Mouse (Mus musculus): ENCODE results near the gene Elmo3. TPM values are rescaled to one million over a fixed set of nuclear protein-coding genes. Genes with fewer than 3 reads are reported as not detected.
A peak's percentile ranks its signal among the peaks of the same experiment; 100 is the strongest.

Gene Elmo3
- polyA plus RNA-seq, 1 experiment from 2014 or later, result 2.4 TPM

- Histone ChIP-seq H3K4me1 (replicated peaks; ENCODE audit: control insufficient read depth, insufficient read depth, low read length) (peaks cover 22% of the 10 kb centered on the region), H3K9ac (ENCODE audit: low read length) (no peak overlapping the region), H3K9me3 (ENCODE audit: control insufficient read depth, low read length) (no peaks in the 10 kb centered on the region; the same call in 1 of the 2 replicates), H3K4me2 (ENCODE audit: low read depth, low read length, severe bottlenecking) (no peak overlapping the region), H3K27ac (ENCODE audit: low read depth, low read length) (no peak overlapping the region), H3K36me3 (ENCODE audit: control insufficient read depth, insufficient read depth, low read length) (no peaks in the 10 kb centered on the region), H3K27me3 (ENCODE audit: control insufficient read depth, insufficient read depth, low read length) (peaks cover 91% of the 10 kb centered on the region), H3K4me3 (ENCODE audit: low read depth, low read length) (no peak overlapping the region)
- ATAC-seq (replicated peaks; ENCODE audit: low FRiP score) (no peak), DNase-seq (ENCODE audit: low spot score) (peak; percentile 65)
- 1% methylated on average over 11 of the region's 11 CpGs for WGBS
Observed at GRCm38 (mm10) chr8:105270916-105271186, 34.5 kb upstream of the Elmo3 start.

DNA sequence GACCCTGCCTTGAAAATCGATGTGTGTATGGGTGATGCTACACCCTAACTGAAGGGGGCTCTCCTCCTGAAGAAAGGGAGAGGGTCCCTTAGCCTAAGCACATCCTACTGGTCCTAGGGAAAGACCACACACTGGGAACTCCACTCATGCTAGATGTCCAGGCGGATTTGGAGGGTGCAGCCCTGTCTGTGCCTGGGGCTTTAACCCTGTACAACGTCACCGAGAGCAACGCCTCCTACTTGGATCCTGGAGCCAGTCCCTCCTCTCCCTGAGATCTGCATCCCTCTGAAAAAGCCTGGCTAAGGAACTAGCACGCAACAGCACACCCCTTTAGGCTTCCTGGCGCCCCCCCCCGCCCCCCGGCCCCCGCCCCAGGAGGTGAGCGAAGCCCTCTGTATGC is 30.0 kb upstream of the Elmo3 start:
- 0 out of 2 replicates have a peak overlapping the region, but pooled peaks have one; percentile 7 for H3K4me3 ChIP-seq (ENCODE audit: low read depth, low read length)

GRCm38 (mm10) chr8:105275840-105276239 is 29.6 kb upstream of the Elmo3 start, which contains the start of gene Nol3:
TSS of gene Nol3 (plus strand) at chr8:105276140.
- WGBS, result 4% methylated on average over 10 of the region's 10 CpGs
- no peak within 1 kb of the TSS for H3K27ac ChIP-seq (ENCODE audit: low read depth, low read length)
- DNase-seq (ENCODE audit: low spot score) (no peak), ATAC-seq (replicated peaks; ENCODE audit: low FRiP score) (no peak)
- H3K4me2 ChIP-seq (ENCODE audit: low read depth, low read length, severe bottlenecking), result peak within 1 kb of the TSS; percentile 62
- H3K9ac ChIP-seq (ENCODE audit: low read length), result peak within 1 kb of the TSS; percentile 25; the same call in 1 of the 2 replicates
- H3K4me1 ChIP-seq (replicated peaks; ENCODE audit: control insufficient read depth, insufficient read depth, low read length), result peaks cover 9% of the 10 kb centered on the region; the same call in 1 of the 2 replicates
- H3K36me3 ChIP-seq (ENCODE audit: control insufficient read depth, insufficient read depth, low read length), result no peaks in the 10 kb centered on the region
- H3K4me3 ChIP-seq (ENCODE audit: low read depth, low read length), result peak within 1 kb of the TSS; percentile 33
- H3K27me3 ChIP-seq (ENCODE audit: control insufficient read depth, insufficient read depth, low read length), result peaks cover 87% of the 10 kb centered on the region
- no peaks in the 10 kb centered on the region for H3K9me3 ChIP-seq (ENCODE audit: control insufficient read depth, low read length)

More for the DNA sequence above, 30.0 kb upstream of the Elmo3 start:
- H3K4me1 ChIP-seq (replicated peaks; ENCODE audit: control insufficient read depth, insufficient read depth, low read length), result peaks cover 9% of the 10 kb centered on the region; the same call in 1 of the 2 replicates
- no peak for DNase-seq (ENCODE audit: low spot score)
- H3K27me3 ChIP-seq (ENCODE audit: control insufficient read depth, insufficient read depth, low read length), result peaks cover 90% of the 10 kb centered on the region
- 6% methylated on average over 11 of the region's 11 CpGs for WGBS
- H3K4me2 ChIP-seq (ENCODE audit: low read depth, low read length, severe bottlenecking), result no peak overlapping the region
- no peaks in the 10 kb centered on the region for H3K9me3 ChIP-seq (ENCODE audit: control insufficient read depth, low read length)
- no peaks in the 10 kb centered on the region for H3K36me3 ChIP-seq (ENCODE audit: control insufficient read depth, insufficient read depth, low read length)
- H3K9ac ChIP-seq (ENCODE audit: low read length), result no peak overlapping the region
- no peak overlapping the region for H3K27ac ChIP-seq (ENCODE audit: low read depth, low read length)
- ATAC-seq (replicated peaks; ENCODE audit: low FRiP score), result no peak

DNA sequence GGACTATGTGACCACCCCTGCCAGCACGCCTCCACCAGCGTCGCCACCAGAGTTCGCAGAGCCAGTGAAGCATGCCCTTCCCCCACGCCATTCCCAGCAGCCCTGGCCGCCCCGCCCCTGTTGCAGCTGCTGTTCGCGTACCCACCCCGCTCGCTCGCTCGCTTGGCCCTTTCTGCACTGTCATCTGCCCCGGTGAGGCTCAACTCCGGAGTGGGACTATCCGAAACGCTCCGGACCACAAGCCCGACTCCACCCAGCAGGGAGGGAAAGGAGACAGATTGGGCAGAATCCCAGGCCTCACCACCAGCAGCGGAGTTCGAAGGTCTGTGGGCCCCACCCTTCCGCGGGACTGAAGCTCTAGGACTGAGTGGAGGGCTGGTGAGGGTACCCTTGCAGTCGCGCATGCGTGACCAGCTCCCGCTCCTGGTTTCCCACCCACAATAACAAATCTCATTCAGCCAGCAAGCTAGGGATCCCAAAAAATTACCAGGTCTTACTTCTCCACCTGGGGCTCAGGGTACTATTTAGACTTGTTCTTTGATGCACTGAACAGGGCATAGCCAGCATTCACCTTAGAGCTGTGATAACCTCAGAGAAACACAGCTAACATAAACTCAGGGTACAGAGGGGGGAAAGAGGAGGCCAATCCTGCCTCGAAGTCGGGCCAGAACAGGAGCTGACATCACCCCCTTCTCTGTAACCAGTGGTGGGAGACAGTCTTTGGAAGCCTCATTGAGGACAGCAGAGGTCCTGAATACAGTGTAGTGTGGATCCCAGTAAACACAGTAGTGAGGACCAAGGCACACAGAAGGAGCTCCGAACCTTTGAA is 28.9 kb upstream of the Elmo3 start:
- H3K9ac ChIP-seq (ENCODE audit: low read length), result peak overlapping the region; percentile 25; the same call in 1 of the 2 replicates
- no peak overlapping the region for H3K27ac ChIP-seq (ENCODE audit: low read depth, low read length)
- peaks cover 7% of the 10 kb centered on the region; the same call in 1 of the 2 replicates for H3K4me1 ChIP-seq (replicated peaks; ENCODE audit: control insufficient read depth, insufficient read depth, low read length)
- DNase-seq (ENCODE audit: low spot score) (peak; percentile 82), ATAC-seq (replicated peaks; ENCODE audit: low FRiP score) (peak; percentile 70)
- no peaks in the 10 kb centered on the region for H3K36me3 ChIP-seq (ENCODE audit: control insufficient read depth, insufficient read depth, low read length)
- H3K4me2 ChIP-seq (ENCODE audit: low read depth, low read length, severe bottlenecking), result peak overlapping the region; percentile 62
- WGBS, result 2% methylated on average over 30 of the region's 30 CpGs
- peaks cover 80% of the 10 kb centered on the region for H3K27me3 ChIP-seq (ENCODE audit: control insufficient read depth, insufficient read depth, low read length)
- no peaks in the 10 kb centered on the region for H3K9me3 ChIP-seq (ENCODE audit: control insufficient read depth, low read length)
- peak overlapping the region; percentile 33 for H3K4me3 ChIP-seq (ENCODE audit: low read depth, low read length)

GRCm38 (mm10) chr8:105278911-105279334 is 26.5 kb upstream of the Elmo3 start:
- peak; percentile 66 for DNase-seq (ENCODE audit: low spot score)
- H3K27me3 ChIP-seq (ENCODE audit: control insufficient read depth, insufficient read depth, low read length), result peaks cover 63% of the 10 kb centered on the region
- 0 out of 2 replicates have a peak overlapping the region, but pooled peaks have one; percentile 16 for H3K4me2 ChIP-seq (ENCODE audit: low read depth, low read length, severe bottlenecking)
- 2% methylated on average over 28 of the region's 28 CpGs for WGBS
- no peak overlapping the region for H3K4me3 ChIP-seq (ENCODE audit: low read depth, low read length)
- H3K9me3 ChIP-seq (ENCODE audit: control insufficient read depth, low read length), result no peaks in the 10 kb centered on the region
- no peak overlapping the region for H3K9ac ChIP-seq (ENCODE audit: low read length)
- H3K36me3 ChIP-seq (ENCODE audit: control insufficient read depth, insufficient read depth, low read length), result no peaks in the 10 kb centered on the region
- H3K27ac ChIP-seq (ENCODE audit: low read depth, low read length), result no peak overlapping the region
- peaks cover 7% of the 10 kb centered on the region; the same call in 1 of the 2 replicates for H3K4me1 ChIP-seq (replicated peaks; ENCODE audit: control insufficient read depth, insufficient read depth, low read length)
- ATAC-seq (replicated peaks; ENCODE audit: low FRiP score), result peak; percentile 23; the same call in 1 of the 2 replicates

DNA sequence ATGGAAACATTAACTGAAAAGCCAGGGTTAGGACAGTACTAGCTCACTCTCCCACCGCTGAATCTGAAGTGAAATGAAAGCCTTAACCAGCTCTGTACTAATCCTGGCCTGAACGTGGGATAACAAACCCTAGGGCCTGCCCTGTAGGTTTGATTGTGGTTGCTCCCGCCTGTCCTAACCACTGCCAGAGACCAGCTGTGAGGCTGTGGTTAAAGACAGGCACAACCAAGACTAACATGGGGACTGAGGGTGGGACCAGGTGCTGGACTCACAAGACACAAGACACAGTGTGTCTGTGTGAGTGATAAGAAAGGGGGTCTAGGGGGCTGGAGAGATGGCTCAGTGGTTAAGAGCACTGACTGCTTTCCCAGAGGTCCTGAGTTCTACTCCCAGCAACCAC is 24.8 kb upstream of the Elmo3 start:
- peaks cover 48% of the 10 kb centered on the region for H3K27me3 ChIP-seq (ENCODE audit: control insufficient read depth, insufficient read depth, low read length)
- H3K4me2 ChIP-seq (ENCODE audit: low read depth, low read length, severe bottlenecking), result no peak overlapping the region

GRCm38 (mm10) chr8:105281821-105282220 is 23.6 kb upstream of the Elmo3 start:
- Histone ChIP-seq H3K4me3 (ENCODE audit: low read depth, low read length) (no peak overlapping the region), H3K9me3 (ENCODE audit: control insufficient read depth, low read length) (no peaks in the 10 kb centered on the region), H3K36me3 (ENCODE audit: control insufficient read depth, insufficient read depth, low read length) (no peaks in the 10 kb centered on the region; the same call in 1 of the 2 replicates), H3K4me1 (replicated peaks; ENCODE audit: control insufficient read depth, insufficient read depth, low read length) (0 out of 2 replicates have a peak, but pooled peaks cover 2% of the 10 kb centered on the region), H3K27me3 (ENCODE audit: control insufficient read depth, insufficient read depth, low read length) (peaks cover 36% of the 10 kb centered on the region), H3K9ac (ENCODE audit: low read length) (no peak overlapping the region), H3K4me2 (ENCODE audit: low read depth, low read length, severe bottlenecking) (no peak overlapping the region), H3K27ac (ENCODE audit: low read depth, low read length) (no peak overlapping the region)
- no peak for ATAC-seq (replicated peaks; ENCODE audit: low FRiP score)
- 90% methylated on average over 12 of the region's 12 CpGs for WGBS
- peak; percentile 47 for DNase-seq (ENCODE audit: low spot score)

More for the DNA sequence above, 24.8 kb upstream of the Elmo3 start:
- DNase-seq (ENCODE audit: low spot score) (peak; percentile 49), ATAC-seq (replicated peaks; ENCODE audit: low FRiP score) (no peak)
- no peak overlapping the region for H3K4me3 ChIP-seq (ENCODE audit: low read depth, low read length)
- WGBS, result 71% methylated on average over 3 of the region's 3 CpGs
- no peak overlapping the region for H3K27ac ChIP-seq (ENCODE audit: low read depth, low read length)
- peaks cover 4% of the 10 kb centered on the region; the same call in 1 of the 2 replicates for H3K4me1 ChIP-seq (replicated peaks; ENCODE audit: control insufficient read depth, insufficient read depth, low read length)
- H3K9ac ChIP-seq (ENCODE audit: low read length), result no peak overlapping the region
- no peaks in the 10 kb centered on the region; the same call in 1 of the 2 replicates for H3K36me3 ChIP-seq (ENCODE audit: control insufficient read depth, insufficient read depth, low read length)
- no peaks in the 10 kb centered on the region for H3K9me3 ChIP-seq (ENCODE audit: control insufficient read depth, low read length)

DNA sequence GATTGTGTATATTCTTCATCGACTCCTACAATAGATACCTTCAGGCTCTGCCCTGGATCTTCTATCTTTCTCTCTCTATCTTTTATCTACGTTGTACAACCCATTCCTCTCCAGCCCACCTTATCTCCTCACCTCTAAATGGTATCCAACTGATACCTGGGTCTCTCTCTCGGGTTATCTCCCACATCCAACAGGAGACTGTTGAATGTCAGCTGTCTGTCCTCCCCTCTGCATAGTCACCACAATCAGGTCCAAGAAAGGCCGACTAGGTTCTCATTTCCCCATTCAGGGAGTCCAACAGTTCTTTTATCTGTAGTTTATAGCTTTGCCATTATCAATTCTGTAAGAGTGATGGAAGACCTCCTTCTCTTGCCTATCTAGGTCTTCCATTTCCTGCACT is 23.2 kb upstream of the Elmo3 start:
- no peak overlapping the region for H3K4me2 ChIP-seq (ENCODE audit: low read depth, low read length, severe bottlenecking)
- peaks cover 32% of the 10 kb centered on the region for H3K27me3 ChIP-seq (ENCODE audit: control insufficient read depth, insufficient read depth, low read length)
- DNase-seq (ENCODE audit: low spot score), result no peak
- no peak overlapping the region for H3K4me3 ChIP-seq (ENCODE audit: low read depth, low read length)
- H3K27ac ChIP-seq (ENCODE audit: low read depth, low read length), result no peak overlapping the region
- WGBS, result 93% methylated on average over 4 of the region's 4 CpGs
- H3K9ac ChIP-seq (ENCODE audit: low read length), result no peak overlapping the region
- H3K4me1 ChIP-seq (replicated peaks; ENCODE audit: control insufficient read depth, insufficient read depth, low read length), result 0 out of 2 replicates have a peak, but pooled peaks cover 2% of the 10 kb centered on the region
- no peaks in the 10 kb centered on the region; the same call in 1 of the 2 replicates for H3K36me3 ChIP-seq (ENCODE audit: control insufficient read depth, insufficient read depth, low read length)
- no peak for ATAC-seq (replicated peaks; ENCODE audit: low FRiP score)
- no peaks in the 10 kb centered on the region for H3K9me3 ChIP-seq (ENCODE audit: control insufficient read depth, low read length)

All from forebrain, embryonic 11.5 days (tissue).